Mouse (Mus musculus) heart, postnatal 0 days (tissue): Measurements from ENCODE around the gene Pbrm1. TPM values are rescaled to one million over a fixed set of nuclear protein-coding genes. Genes with fewer than 3 reads are reported as not detected.
A peak's percentile ranks its signal among the peaks of the same experiment; 100 is the strongest.

Experiments used
- ATAC-seq: fragments of 200-750 bp; cut with Nextera tagmentation; 2 replicates; pipeline ENCODE4 v1.8.0; 2017; ENCODE audit warnings: low read depth, moderate number of reproducible peaks, moderate library complexity; ENCODE audit not compliant: insufficient read depth
- DNase-seq: peaks from one replicate; pipeline ENCODE4 v3.0.0-alpha.2; 2016; ENCODE audit warnings: low spot score
- H3K27ac ChIP-seq: fragments of 300-500 bp; sonication (generic); 2 replicates; pipeline ENCODE4 v1.5.1; 2014; ENCODE audit warnings: low read depth, mild to moderate bottlenecking
- H3K27me3 ChIP-seq: fragments of 300-500 bp; sonication (generic); 2 replicates; pipeline ENCODE4 v1.6.1; 2014; ENCODE audit warnings: low read length, mixed read lengths; ENCODE audit not compliant: control insufficient read depth, insufficient read depth
- H3K36me3 ChIP-seq: fragments of 300-500 bp; sonication (generic); replicated peaks from 2 replicates; pipeline ENCODE4 v1.6.1; 2014; ENCODE audit warnings: low read length, mixed read lengths; ENCODE audit not compliant: control insufficient read depth, insufficient read depth
- H3K4me1 ChIP-seq: fragments of 300-500 bp; sonication (generic); 2 replicates; pipeline ENCODE4 v1.6.1; 2014; ENCODE audit warnings: antibody characterized with exemption; ENCODE audit not compliant: control insufficient read depth, insufficient read depth
- H3K4me2 ChIP-seq: fragments of 300-500 bp; sonication (generic); 2 replicates; pipeline ENCODE4 v1.6.1; 2014; ENCODE audit warnings: low read depth, mild to moderate bottlenecking, low read length, moderate library complexity
- H3K4me3 ChIP-seq: fragments of 300-500 bp; sonication (generic); 2 replicates; pipeline ENCODE4 v1.5.1; 2014; ENCODE audit warnings: low read depth, low read length
- H3K9ac ChIP-seq: fragments of 300-500 bp; sonication (generic); replicated peaks from 2 replicates; pipeline ENCODE4 v1.6.1; 2014; ENCODE audit warnings: low read depth, low read length, mixed read lengths
- H3K9me3 ChIP-seq: fragments of 300-500 bp; sonication (generic); replicated peaks from 2 replicates; pipeline ENCODE4 v1.6.1; 2016; ENCODE audit warnings: low read length; ENCODE audit not compliant: control insufficient read depth
- CTCF ChIP-seq: IDR thresholded peaks from 2 replicates; pipeline ENCODE4 v1.5.1; 2016; ENCODE audit warnings: antibody characterized with exemption, control low read depth, low read depth
- EP300 ChIP-seq: IDR thresholded peaks from 2 replicates; pipeline ENCODE4 v1.6.1; 2016; ENCODE audit warnings: antibody characterized with exemption, low read depth
- WGBS: fragments of 180-500 bp; shearing (Covaris S2); extraction: QIAGEN DNeasy Blood & Tissue Kit; methylation state at CpG from one replicate; pipeline ENCODE4 v1.1.7; 2014; 5-methylcytosine and 5-hydroxymethylcytosine counted together
- polyA plus RNA-seq: library from polyadenylated mRNA; unstranded; fragments of >200 nt; fragmentation: Nextera tagmentation; extraction: Ambion mirVana; gene quantifications from 2 replicates; pipeline ENCODE4 v1.2.1, GENCODE M21; 2015
- total RNA-seq: library from RNA; depleted of rRNA; stranded (reverse); fragments of >200 nt; gene quantifications from 2 replicates; pipeline ENCODE4 v1.2.3, GENCODE M21; 2014; ENCODE audit warnings: low replicate concordance

Gene Pbrm1
- total and polyA plus RNA-seq, 2 experiments from 2014 or later: 65.0 to 66.5 TPM

- Histone ChIP-seq H3K36me3 (no peaks in the 10 kb centered on the region), H3K27me3 (no peaks in the 10 kb centered on the region), H3K9me3 (no peaks in the 10 kb centered on the region), H3K4me1 (0 out of 2 replicates have a peak, but pooled peaks cover 12% of the 10 kb centered on the region), H3K27ac (no peak overlapping the region), H3K9ac (no peak overlapping the region), H3K4me2 (no peak overlapping the region), H3K4me3 (no peak overlapping the region)
- DNase-seq (no peak), ATAC-seq (no peak)
- WGBS: 84% methylated on average over 7 of the region's 7 CpGs
- TF ChIP-seq EP300: no peak
- no peak for TF ChIP-seq CTCF
These were observed 142.3 kb downstream of the Pbrm1 start for GRCm38 (mm10) chr14:31161191-31161590.

DNA sequence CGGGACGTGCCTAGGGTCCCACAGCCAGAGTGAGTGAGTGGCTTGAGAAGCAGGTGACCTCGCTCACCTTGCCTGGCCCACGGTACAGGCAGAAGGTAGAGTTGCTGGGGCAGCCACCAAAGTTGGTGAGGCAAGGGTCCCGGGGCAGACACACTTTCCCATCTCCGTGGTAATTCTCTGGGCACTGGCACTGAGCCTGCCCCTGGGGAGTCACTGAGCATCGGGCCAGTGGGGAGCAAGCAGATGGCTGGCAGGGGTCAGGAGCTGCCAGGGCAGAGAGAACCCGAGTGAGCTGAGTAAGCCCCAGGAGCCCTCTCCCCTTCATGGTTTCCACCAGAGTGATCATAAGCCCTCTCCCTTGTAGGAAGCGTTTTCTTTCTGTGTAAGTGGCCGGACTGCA lies 142.7 kb downstream of the Pbrm1 start:
- 79% methylated on average over 10 of the region's 10 CpGs for WGBS
- H3K9ac ChIP-seq: no peak overlapping the region
- 0 out of 2 replicates have a peak, but pooled peaks cover 12% of the 10 kb centered on the region for H3K4me1 ChIP-seq
- DNase-seq (no peak), ATAC-seq (no peak)
- no peak overlapping the region for H3K4me3 ChIP-seq
- H3K36me3 ChIP-seq: no peaks in the 10 kb centered on the region
- H3K27ac ChIP-seq: no peak overlapping the region
- H3K9me3 ChIP-seq: no peaks in the 10 kb centered on the region
- no peaks in the 10 kb centered on the region for H3K27me3 ChIP-seq
- TF ChIP-seq CTCF (no peak), EP300 (no peak)
- H3K4me2 ChIP-seq: no peak overlapping the region

DNA sequence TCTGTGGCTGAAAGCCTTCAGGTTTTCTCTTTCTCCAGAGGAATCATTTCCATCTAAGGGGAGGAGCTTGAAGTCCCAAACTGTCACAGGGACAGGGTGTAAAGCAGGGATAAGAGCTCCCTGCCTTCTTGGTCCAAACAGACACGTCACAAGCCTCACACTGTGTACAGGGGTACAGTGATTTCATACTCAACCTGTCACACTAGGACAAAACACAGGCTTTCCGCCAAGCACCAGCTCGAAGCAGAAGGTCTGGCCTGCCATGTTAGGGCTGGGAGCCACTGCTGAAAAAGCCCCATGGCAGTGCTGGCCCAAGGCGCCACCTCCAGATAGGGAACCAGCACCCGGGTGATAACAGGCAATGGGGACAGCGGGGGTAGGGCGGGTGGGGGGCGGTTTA lies 145.1 kb downstream of the Pbrm1 start:
- peak; percentile 11 for DNase-seq
- WGBS: 28% methylated on average over 8 of the region's 8 CpGs
- Histone ChIP-seq H3K9ac (no peak overlapping the region), H3K36me3 (no peaks in the 10 kb centered on the region), H3K4me1 (0 out of 2 replicates have a peak, but pooled peaks cover 12% of the 10 kb centered on the region), H3K27ac (no peak overlapping the region), H3K9me3 (no peaks in the 10 kb centered on the region), H3K4me2 (no peak overlapping the region), H3K4me3 (no peak overlapping the region), H3K27me3 (no peaks in the 10 kb centered on the region)
- peak; percentile 28; the same call in 1 of the 2 replicates for ATAC-seq
- TF ChIP-seq EP300 (no peak), CTCF (no peak)

GRCm38 (mm10) chr14:31165010-31165409 lies 146.1 kb downstream of the Pbrm1 start:
- H3K9ac ChIP-seq: no peak overlapping the region
- 0 out of 2 replicates have a peak, but pooled peaks cover under 1% of the 10 kb centered on the region for H3K36me3 ChIP-seq
- 0 out of 2 replicates have a peak, but pooled peaks cover 12% of the 10 kb centered on the region for H3K4me1 ChIP-seq
- TF ChIP-seq CTCF (no peak), EP300 (no peak)
- H3K27me3 ChIP-seq: no peaks in the 10 kb centered on the region
- H3K9me3 ChIP-seq: no peaks in the 10 kb centered on the region
- no peak for ATAC-seq
- H3K4me2 ChIP-seq: no peak overlapping the region
- H3K27ac ChIP-seq: no peak overlapping the region
- H3K4me3 ChIP-seq: no peak overlapping the region
- peak; percentile 21 for DNase-seq
- WGBS: 37% methylated on average over 2 of the region's 2 CpGs

- Histone ChIP-seq H3K4me1 (0 out of 2 replicates have a peak, but pooled peaks cover 12% of the 10 kb centered on the region), H3K4me3 (no peak overlapping the region), H3K36me3 (peaks cover 5% of the 10 kb centered on the region), H3K27ac (no peak overlapping the region), H3K9me3 (no peaks in the 10 kb centered on the region), H3K9ac (no peak overlapping the region), H3K4me2 (no peak overlapping the region), H3K27me3 (no peaks in the 10 kb centered on the region)
- WGBS: 49% methylated on average over 7 of the region's 7 CpGs
- ATAC-seq (no peak), DNase-seq (no peak)
- TF ChIP-seq EP300 (no peak), CTCF (no peak)
These were observed 146.5 kb downstream of the Pbrm1 start for GRCm38 (mm10) chr14:31165458-31165857.

DNA sequence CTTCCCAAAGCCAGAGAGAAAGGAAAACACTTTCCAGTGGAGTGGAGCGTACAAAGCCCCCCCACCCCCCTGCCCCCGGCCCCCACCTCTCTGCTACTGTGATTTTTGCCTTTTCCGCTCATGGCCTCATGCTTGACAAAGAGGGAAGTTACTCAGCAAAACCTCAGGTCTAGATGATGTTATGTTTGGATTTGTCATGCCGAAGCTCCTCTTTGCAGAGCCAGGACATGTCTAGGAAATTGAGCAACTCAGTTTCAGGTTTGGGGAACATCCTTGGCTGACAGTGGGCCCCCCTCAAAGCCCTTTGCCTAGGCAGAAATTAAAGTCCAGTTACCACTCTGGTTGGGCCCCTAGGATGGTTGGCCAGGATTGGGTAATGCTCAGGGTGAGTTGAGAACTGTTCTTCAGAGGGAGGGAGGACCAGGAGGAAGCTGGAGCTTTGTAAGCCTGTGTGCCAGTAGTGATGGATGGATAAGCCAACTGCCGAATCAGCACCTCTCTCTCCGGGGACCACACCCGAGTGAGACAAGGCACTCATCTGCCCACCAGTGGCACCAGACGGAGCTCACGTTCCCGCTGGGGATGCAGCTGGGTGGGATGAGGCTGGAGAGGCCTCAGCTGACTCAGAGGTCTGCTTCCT lies 147.2 kb downstream of the Pbrm1 start:
- Histone ChIP-seq H3K9me3 (no peaks in the 10 kb centered on the region), H3K4me3 (peak overlapping the region; percentile 32), H3K4me1 (0 out of 2 replicates have a peak, but pooled peaks cover 10% of the 10 kb centered on the region), H3K27ac (no peak overlapping the region), H3K4me2 (peak overlapping the region; percentile 52), H3K27me3 (no peaks in the 10 kb centered on the region), H3K9ac (no peak overlapping the region), H3K36me3 (peaks cover 12% of the 10 kb centered on the region)
- DNase-seq: no peak
- no peak for ATAC-seq
- no peak for TF ChIP-seq EP300
- no peak for TF ChIP-seq CTCF
- 45% methylated on average over 10 of the region's 10 CpGs for WGBS
